Mouse (Mus musculus): ENCODE results near the gene Lcmt1. TPM values are rescaled to one million over a fixed set of nuclear protein-coding genes. Genes with fewer than 3 reads are reported as not detected.

The Lcmt1 gene
- polyA plus RNA-seq, 1 experiment from 2014 or later, result 49.6 TPM

GRCm38 (mm10) chr7:123411109-123411508 is 41.5 kb downstream of the Lcmt1 start:
- no peaks in the 10 kb centered on the region for H3K27me3 ChIP-seq (replicated peaks; ENCODE audit: low read depth, poor library complexity, severe bottlenecking)
- 87% methylated on average over 1 of the region's 1 CpGs for WGBS
- H3K36me3 ChIP-seq (replicated peaks), result peaks cover 34% of the 10 kb centered on the region
- no peak overlapping the region for H3K27ac ChIP-seq (replicated peaks)
- no peaks in the 10 kb centered on the region for H3K4me1 ChIP-seq
- no peak for DNase-seq (ENCODE audit: low spot score)
- no peaks in the 10 kb centered on the region for H3K9me3 ChIP-seq
- H3K4me3 ChIP-seq, result no peak overlapping the region

GRCm38 (mm10) chr7:123412143-123412542 is 42.6 kb downstream of the Lcmt1 start:
- H3K27me3 ChIP-seq (replicated peaks; ENCODE audit: low read depth, poor library complexity, severe bottlenecking), result no peaks in the 10 kb centered on the region
- H3K9me3 ChIP-seq, result no peaks in the 10 kb centered on the region
- peaks cover 27% of the 10 kb centered on the region for H3K36me3 ChIP-seq (replicated peaks)
- no peak overlapping the region for H3K27ac ChIP-seq (replicated peaks)
- no peak for DNase-seq (ENCODE audit: low spot score)
- no peaks in the 10 kb centered on the region for H3K4me1 ChIP-seq
- H3K4me3 ChIP-seq, result no peak overlapping the region
- WGBS, result 88% methylated on average over 3 of the region's 3 CpGs

- Histone ChIP-seq H3K9me3 (no peaks in the 10 kb centered on the region), H3K27me3 (replicated peaks; ENCODE audit: low read depth, poor library complexity, severe bottlenecking) (no peaks in the 10 kb centered on the region), H3K4me3 (no peak overlapping the region), H3K4me1 (no peaks in the 10 kb centered on the region), H3K36me3 (replicated peaks) (peaks cover 51% of the 10 kb centered on the region), H3K27ac (replicated peaks) (no peak overlapping the region)
- DNase-seq (ENCODE audit: low spot score), result no peak
- WGBS, result 81% methylated on average over 4 of the region's 4 CpGs
These were observed 47.2 kb downstream of the Lcmt1 start for GRCm38 (mm10) chr7:123416803-123417202.

GRCm38 (mm10) chr7:123417661-123418060 is 48.1 kb downstream of the Lcmt1 start:
- 90% methylated on average over 3 of the region's 3 CpGs for WGBS
- Histone ChIP-seq H3K4me3 (no peak overlapping the region), H3K27me3 (replicated peaks; ENCODE audit: low read depth, poor library complexity, severe bottlenecking) (no peaks in the 10 kb centered on the region), H3K27ac (replicated peaks) (no peak overlapping the region), H3K36me3 (replicated peaks) (peaks cover 54% of the 10 kb centered on the region), H3K4me1 (no peaks in the 10 kb centered on the region), H3K9me3 (no peaks in the 10 kb centered on the region)
- DNase-seq (ENCODE audit: low spot score), result no peak

GRCm38 (mm10) chr7:123419984-123420383 is 50.4 kb downstream of the Lcmt1 start:
- no peaks in the 10 kb centered on the region for H3K27me3 ChIP-seq (replicated peaks; ENCODE audit: low read depth, poor library complexity, severe bottlenecking)
- peaks cover 68% of the 10 kb centered on the region for H3K36me3 ChIP-seq (replicated peaks)
- no peaks in the 10 kb centered on the region for H3K9me3 ChIP-seq
- H3K27ac ChIP-seq (replicated peaks), result no peak overlapping the region
- 90% methylated on average over 4 of the region's 4 CpGs for WGBS
- H3K4me3 ChIP-seq, result no peak overlapping the region
- no peak for DNase-seq (ENCODE audit: low spot score)
- H3K4me1 ChIP-seq, result no peaks in the 10 kb centered on the region

GRCm38 (mm10) chr7:123421958-123422357 is 52.4 kb downstream of the Lcmt1 start:
- Histone ChIP-seq H3K27ac (replicated peaks) (no peak overlapping the region), H3K4me1 (no peaks in the 10 kb centered on the region), H3K27me3 (replicated peaks; ENCODE audit: low read depth, poor library complexity, severe bottlenecking) (no peaks in the 10 kb centered on the region), H3K36me3 (replicated peaks) (peaks cover 76% of the 10 kb centered on the region), H3K9me3 (no peaks in the 10 kb centered on the region), H3K4me3 (no peak overlapping the region)
- no peak for DNase-seq (ENCODE audit: low spot score)
- 93% methylated on average over 3 of the region's 3 CpGs for WGBS

- no peaks in the 10 kb centered on the region for H3K4me1 ChIP-seq
- no peaks in the 10 kb centered on the region for H3K27me3 ChIP-seq (replicated peaks; ENCODE audit: low read depth, poor library complexity, severe bottlenecking)
- no peak overlapping the region for H3K4me3 ChIP-seq
- 94% methylated on average over 6 of the region's 6 CpGs for WGBS
- no peaks in the 10 kb centered on the region for H3K9me3 ChIP-seq
- H3K36me3 ChIP-seq (replicated peaks), result peaks cover 78% of the 10 kb centered on the region
- no peak for DNase-seq (ENCODE audit: low spot score)
- no peak overlapping the region for H3K27ac ChIP-seq (replicated peaks)
These were observed 54.7 kb downstream of the Lcmt1 start for GRCm38 (mm10) chr7:123424281-123424680.

GRCm38 (mm10) chr7:123425134-123425757 is 55.7 kb downstream of the Lcmt1 start:
- Histone ChIP-seq H3K4me3 (no peak overlapping the region), H3K9me3 (no peaks in the 10 kb centered on the region), H3K27me3 (replicated peaks; ENCODE audit: low read depth, poor library complexity, severe bottlenecking) (no peaks in the 10 kb centered on the region), H3K4me1 (no peaks in the 10 kb centered on the region), H3K27ac (replicated peaks) (no peak overlapping the region), H3K36me3 (replicated peaks) (peaks cover 79% of the 10 kb centered on the region)
- no peak for DNase-seq (ENCODE audit: low spot score)
- WGBS, result 90% methylated on average over 6 of the region's 6 CpGs

- WGBS, result 87% methylated on average over 8 of the region's 8 CpGs
- no peaks in the 10 kb centered on the region for H3K4me1 ChIP-seq
- H3K27me3 ChIP-seq (replicated peaks; ENCODE audit: low read depth, poor library complexity, severe bottlenecking), result no peaks in the 10 kb centered on the region
- H3K36me3 ChIP-seq (replicated peaks), result peaks cover 57% of the 10 kb centered on the region
- no peaks in the 10 kb centered on the region; the same call in 1 of the 2 replicates for H3K9me3 ChIP-seq
- DNase-seq (ENCODE audit: low spot score), result no peak
- H3K4me3 ChIP-seq, result no peak overlapping the region
- no peak overlapping the region for H3K27ac ChIP-seq (replicated peaks)
These were observed 60.2 kb downstream of the Lcmt1 start for GRCm38 (mm10) chr7:123429624-123430410.

- Histone ChIP-seq H3K27ac (replicated peaks) (no peak overlapping the region), H3K27me3 (replicated peaks; ENCODE audit: low read depth, poor library complexity, severe bottlenecking) (no peaks in the 10 kb centered on the region), H3K36me3 (replicated peaks) (peaks cover 52% of the 10 kb centered on the region), H3K4me3 (no peak overlapping the region), H3K4me1 (no peaks in the 10 kb centered on the region), H3K9me3 (no peaks in the 10 kb centered on the region; the same call in 1 of the 2 replicates)
- no peak for DNase-seq (ENCODE audit: low spot score)
- WGBS, result 87% methylated on average over 4 of the region's 4 CpGs
These were observed 60.8 kb downstream of the Lcmt1 start for GRCm38 (mm10) chr7:123430411-123430705.

- Histone ChIP-seq H3K27me3 (replicated peaks; ENCODE audit: low read depth, poor library complexity, severe bottlenecking) (no peaks in the 10 kb centered on the region), H3K27ac (replicated peaks) (no peak overlapping the region), H3K9me3 (no peaks in the 10 kb centered on the region; the same call in 1 of the 2 replicates), H3K36me3 (replicated peaks) (peaks cover 47% of the 10 kb centered on the region), H3K4me1 (no peaks in the 10 kb centered on the region), H3K4me3 (no peak overlapping the region)
- 85% methylated on average over 4 of the region's 4 CpGs for WGBS
- DNase-seq (ENCODE audit: low spot score), result no peak
These were observed 61.6 kb downstream of the Lcmt1 start for GRCm38 (mm10) chr7:123431206-123431605.

GRCm38 (mm10) chr7:123442079-123442478 is 72.5 kb downstream of the Lcmt1 start:
- H3K27ac ChIP-seq (replicated peaks), result no peak overlapping the region
- no peaks in the 10 kb centered on the region for H3K36me3 ChIP-seq (replicated peaks)
- H3K27me3 ChIP-seq (replicated peaks; ENCODE audit: low read depth, poor library complexity, severe bottlenecking), result no peaks in the 10 kb centered on the region
- H3K4me1 ChIP-seq, result no peaks in the 10 kb centered on the region
- DNase-seq (ENCODE audit: low spot score), result no peak
- no peak overlapping the region for H3K4me3 ChIP-seq
- H3K9me3 ChIP-seq, result no peaks in the 10 kb centered on the region
- 79% methylated on average over 1 of the region's 1 CpGs for WGBS

GRCm38 (mm10) chr7:123448794-123449193 is 79.2 kb downstream of the Lcmt1 start:
- Histone ChIP-seq H3K36me3 (replicated peaks) (no peaks in the 10 kb centered on the region), H3K4me3 (no peak overlapping the region), H3K9me3 (no peaks in the 10 kb centered on the region), H3K27me3 (replicated peaks; ENCODE audit: low read depth, poor library complexity, severe bottlenecking) (no peaks in the 10 kb centered on the region), H3K27ac (replicated peaks) (no peak overlapping the region), H3K4me1 (no peaks in the 10 kb centered on the region)
- DNase-seq (ENCODE audit: low spot score), result no peak
- WGBS, result 92% methylated on average over 2 of the region's 2 CpGs

Data from embryonic facial prominence, embryonic 10.5 days (tissue).